Mouse (Mus musculus) heart, embryonic 13.5 days (tissue): ENCODE measurements around the gene Pipox. TPM values are rescaled to one million over a fixed set of nuclear protein-coding genes. Genes with fewer than 3 reads are reported as not detected.

ENCODE experiments used
- ATAC-seq: fragments of 200-750 bp; cut with Nextera tagmentation; 2 replicates; pipeline ENCODE4 v1.8.0; 2017; ENCODE audit warnings: moderate TSS enrichment; ENCODE audit not compliant: insufficient number of reproducible peaks, low FRiP score, low TSS enrichment; ENCODE audit errors: extremely low read depth
- H3K27ac ChIP-seq: fragments of 300-500 bp; sonication (generic); replicated peaks from 2 replicates; pipeline ENCODE4 v1.5.1; 2015; ENCODE audit warnings: moderate library complexity, mild to moderate bottlenecking, inconsistent platforms
- H3K27me3 ChIP-seq: fragments of 300-500 bp; sonication (generic); replicated peaks from 2 replicates; pipeline ENCODE4 v1.6.1; 2015; ENCODE audit warnings: mild to moderate bottlenecking, inconsistent platforms
- H3K36me3 ChIP-seq: fragments of 300-500 bp; sonication (generic); 2 replicates; pipeline ENCODE4 v1.6.1; 2015; ENCODE audit warnings: mild to moderate bottlenecking, inconsistent platforms
- H3K4me1 ChIP-seq: fragments of 300-500 bp; sonication (generic); 2 replicates; pipeline ENCODE4 v1.6.1; 2015; ENCODE audit warnings: inconsistent platforms
- H3K4me2 ChIP-seq: fragments of 300-500 bp; sonication (generic); 2 replicates; pipeline ENCODE4 v1.6.1; 2015; ENCODE audit warnings: inconsistent platforms, mild to moderate bottlenecking, moderate library complexity
- H3K4me3 ChIP-seq: fragments of 300-500 bp; sonication (generic); 2 replicates; pipeline ENCODE4 v1.5.1; 2015; ENCODE audit warnings: moderate library complexity, mild to moderate bottlenecking, inconsistent platforms
- H3K9ac ChIP-seq: fragments of 300-500 bp; sonication (generic); 2 replicates; pipeline ENCODE4 v1.6.1; 2015; ENCODE audit warnings: inconsistent platforms, mild to moderate bottlenecking, moderate library complexity
- H3K9me3 ChIP-seq: fragments of 300-500 bp; sonication (generic); 2 replicates; pipeline ENCODE4 v1.6.1; 2016; ENCODE audit warnings: inconsistent platforms
- WGBS: fragments of 180-500 bp; shearing (Covaris S2); methylation state at CpG from one replicate; pipeline ENCODE4 v1.1.7; 2015; ENCODE audit warnings: mixed read lengths; 5-methylcytosine and 5-hydroxymethylcytosine counted together
- polyA plus RNA-seq: library from polyadenylated mRNA; unstranded; fragments of >200 nt; fragmentation: Nextera tagmentation; extraction: Ambion mirVana; gene quantifications from 2 replicates; pipeline ENCODE4 v1.2.1, GENCODE M21; 2015

Gene Pipox
- polyA plus RNA-seq, 1 experiment from 2014 or later, result 4.9 TPM

DNA sequence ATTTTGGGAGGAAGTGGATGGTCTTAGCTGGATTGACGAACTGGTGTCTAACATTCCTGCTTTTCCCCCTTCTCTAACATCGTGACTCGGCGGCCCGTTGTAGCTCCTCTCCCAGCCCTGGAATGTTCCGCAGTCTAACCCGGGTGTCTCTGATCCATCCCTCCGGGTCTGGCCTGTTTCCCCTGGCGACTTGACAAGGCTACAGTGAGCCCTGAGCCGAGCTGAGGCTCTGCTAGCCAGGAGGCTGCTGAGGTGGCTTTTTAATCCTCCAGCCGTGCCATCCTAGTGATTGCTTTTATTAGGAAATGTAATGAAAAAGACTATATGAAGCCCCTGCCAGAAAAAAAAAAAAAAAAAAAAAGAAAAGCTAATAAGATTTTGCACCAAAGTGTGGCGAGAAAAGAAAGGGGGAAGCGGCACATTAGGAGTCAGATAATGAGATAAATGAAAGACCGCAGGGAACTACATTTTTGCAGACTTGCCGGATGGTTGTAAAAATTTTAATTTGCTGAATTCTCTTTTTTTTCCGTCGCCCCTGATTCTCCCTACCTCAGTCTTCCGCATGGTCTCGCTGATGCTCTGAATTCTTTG lies 12.3 kb upstream of the Pipox start:
- Histone ChIP-seq H3K27ac (no peak overlapping the region), H3K4me2 (peak overlapping the region; percentile 38; the same call in 1 of the 2 replicates), H3K9ac (no peak overlapping the region), H3K36me3 (no peaks in the 10 kb centered on the region), H3K4me3 (no peak overlapping the region), H3K4me1 (peaks cover 17% of the 10 kb centered on the region), H3K27me3 (peaks cover 56% of the 10 kb centered on the region), H3K9me3 (no peaks in the 10 kb centered on the region)
- ATAC-seq, result no peak
- 24% methylated on average over 19 of the region's 19 CpGs for WGBS

DNA sequence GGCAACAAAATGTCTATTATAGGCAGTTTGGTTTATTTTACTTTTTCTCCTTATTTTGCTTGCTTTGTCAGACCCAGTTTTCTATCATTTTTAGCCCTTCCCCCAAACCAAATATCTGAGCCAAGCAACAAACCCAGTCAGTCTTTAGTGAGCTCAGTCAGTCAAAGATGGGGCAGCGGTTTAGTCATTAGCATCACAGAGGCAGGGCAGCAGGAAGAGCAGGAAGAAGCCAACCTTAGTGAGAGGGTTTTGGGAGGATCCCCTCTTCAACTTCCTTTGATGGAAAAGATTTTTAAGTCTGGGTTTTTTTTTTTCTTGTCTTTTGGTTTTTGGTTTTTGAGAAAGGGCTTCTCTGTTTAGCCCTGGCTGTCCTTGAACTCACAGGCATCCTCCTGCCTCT lies 10.8 kb upstream of the Pipox start:
- Histone ChIP-seq H3K9ac (no peak overlapping the region), H3K9me3 (no peaks in the 10 kb centered on the region), H3K27ac (no peak overlapping the region), H3K4me1 (peaks cover 17% of the 10 kb centered on the region), H3K36me3 (no peaks in the 10 kb centered on the region), H3K4me3 (no peak overlapping the region), H3K27me3 (peaks cover 42% of the 10 kb centered on the region), H3K4me2 (no peak overlapping the region)
- ATAC-seq, result no peak
- WGBS, result 75% methylated on average over 1 of the region's 1 CpGs

DNA sequence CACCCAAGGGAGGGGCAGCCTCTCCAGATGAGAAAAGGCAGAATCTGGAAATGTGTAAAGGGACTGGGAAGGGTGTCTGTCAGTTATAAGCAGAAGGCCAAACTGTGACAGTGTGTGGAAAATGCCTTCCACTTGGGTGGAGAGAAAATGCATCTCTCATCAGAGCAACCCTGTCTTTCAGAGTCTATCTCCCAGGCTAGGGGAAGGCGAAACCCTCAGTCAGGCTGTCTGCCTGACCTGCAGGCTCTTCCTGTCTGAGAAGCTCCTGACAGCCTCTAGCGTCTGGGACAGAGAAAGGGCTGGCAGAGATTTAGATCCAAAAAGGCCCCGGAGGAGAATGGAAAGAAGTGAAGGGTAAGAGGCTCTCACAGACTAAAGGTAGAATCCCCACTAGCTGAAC lies 9.9 kb upstream of the Pipox start:
- H3K27ac ChIP-seq, result no peak overlapping the region
- peaks cover 17% of the 10 kb centered on the region for H3K4me1 ChIP-seq

GRCm38 (mm10) chr11:77901775-77902355 lies 8.0 kb upstream of the Pipox start:
- no peaks in the 10 kb centered on the region for H3K9me3 ChIP-seq
- no peak overlapping the region for H3K9ac ChIP-seq
- H3K4me3 ChIP-seq, result no peak overlapping the region
- ATAC-seq, result no peak
- 51% methylated on average over 8 of the region's 8 CpGs for WGBS
- no peak overlapping the region for H3K4me2 ChIP-seq
- H3K27me3 ChIP-seq, result peaks cover 46% of the 10 kb centered on the region
- H3K4me1 ChIP-seq, result peaks cover 20% of the 10 kb centered on the region
- H3K27ac ChIP-seq, result no peak overlapping the region
- no peaks in the 10 kb centered on the region for H3K36me3 ChIP-seq

More for the DNA sequence above, 9.9 kb upstream of the Pipox start:
- 17% methylated on average over 3 of the region's 3 CpGs for WGBS
- no peak overlapping the region for H3K9ac ChIP-seq
- H3K4me2 ChIP-seq, result no peak overlapping the region
- H3K36me3 ChIP-seq, result no peaks in the 10 kb centered on the region
- H3K4me3 ChIP-seq, result no peak overlapping the region
- peaks cover 39% of the 10 kb centered on the region for H3K27me3 ChIP-seq
- H3K9me3 ChIP-seq, result no peaks in the 10 kb centered on the region
- no peak for ATAC-seq

DNA sequence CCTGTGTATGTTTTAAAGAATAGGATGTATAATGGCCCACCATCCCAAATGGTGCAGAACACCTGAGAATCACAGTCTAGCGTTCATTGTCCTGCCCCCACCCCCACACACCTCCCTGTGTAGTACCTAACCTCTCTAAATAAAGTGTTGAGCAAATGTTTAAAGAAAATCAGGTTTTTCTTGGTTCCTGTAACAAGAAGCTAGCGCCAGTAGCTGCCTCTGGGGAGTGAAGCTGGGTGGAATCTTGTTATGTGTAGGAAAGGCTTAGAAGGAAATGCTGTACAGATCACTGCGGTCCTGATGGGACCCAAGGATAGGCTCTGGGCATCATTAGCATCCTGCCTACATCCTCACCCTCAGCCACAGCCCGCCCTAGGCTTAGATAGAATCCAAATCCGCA lies 7.5 kb upstream of the Pipox start:
- 61% methylated on average over 5 of the region's 5 CpGs for WGBS
- H3K4me1 ChIP-seq, result peaks cover 22% of the 10 kb centered on the region
- H3K4me2 ChIP-seq, result no peak overlapping the region
- ATAC-seq, result no peak
- no peaks in the 10 kb centered on the region for H3K36me3 ChIP-seq
- no peak overlapping the region for H3K27ac ChIP-seq
- H3K9ac ChIP-seq, result no peak overlapping the region
- H3K27me3 ChIP-seq, result peaks cover 42% of the 10 kb centered on the region
- no peaks in the 10 kb centered on the region for H3K9me3 ChIP-seq
- H3K4me3 ChIP-seq, result no peak overlapping the region

- Histone ChIP-seq H3K4me3 (no peak overlapping the region), H3K27me3 (peaks cover 44% of the 10 kb centered on the region), H3K4me1 (peaks cover 22% of the 10 kb centered on the region), H3K9ac (no peak overlapping the region), H3K36me3 (no peaks in the 10 kb centered on the region), H3K9me3 (no peaks in the 10 kb centered on the region), H3K4me2 (no peak overlapping the region), H3K27ac (no peak overlapping the region)
- WGBS, result 73% methylated on average over 4 of the region's 4 CpGs
- no peak for ATAC-seq
These were observed 6.8 kb upstream of the Pipox start for GRCm38 (mm10) chr11:77900696-77901095.

DNA sequence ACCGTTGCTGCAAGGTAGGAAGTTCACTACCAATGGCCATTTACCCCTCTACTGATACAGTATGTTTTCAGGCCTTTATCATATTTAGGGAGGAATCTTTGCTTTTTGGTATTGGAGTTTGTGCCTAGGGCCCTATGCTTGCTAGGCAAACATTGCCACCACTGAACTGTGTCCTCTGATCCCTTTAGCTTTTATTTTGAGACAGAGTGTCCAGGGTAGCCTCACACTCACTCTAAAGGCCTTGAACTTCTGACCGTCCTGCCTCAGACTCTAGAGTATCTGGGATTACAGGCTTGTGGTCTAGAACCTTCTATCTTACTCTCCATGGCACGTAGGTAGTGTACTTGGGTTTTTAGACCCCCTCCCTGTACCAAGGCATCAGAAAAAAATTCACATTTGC lies 6.3 kb upstream of the Pipox start:
- ATAC-seq, result no peak
- Histone ChIP-seq H3K9ac (no peak overlapping the region), H3K4me2 (no peak overlapping the region), H3K9me3 (no peaks in the 10 kb centered on the region), H3K27me3 (peaks cover 46% of the 10 kb centered on the region), H3K4me1 (peaks cover 22% of the 10 kb centered on the region), H3K27ac (no peak overlapping the region), H3K36me3 (no peaks in the 10 kb centered on the region), H3K4me3 (no peak overlapping the region)
- WGBS, result 79% methylated on average over 3 of the region's 3 CpGs

- peaks cover 42% of the 10 kb centered on the region for H3K4me1 ChIP-seq
- peak overlapping the region; percentile 51; the same call in 1 of the 2 replicates for H3K9ac ChIP-seq
- peak overlapping the region; percentile 26 for H3K4me3 ChIP-seq
- H3K36me3 ChIP-seq, result no peaks in the 10 kb centered on the region
- ATAC-seq, result no peak
- H3K4me2 ChIP-seq, result peak overlapping the region; percentile 61
- no peaks in the 10 kb centered on the region for H3K9me3 ChIP-seq
- 15% methylated on average over 23 of the region's 23 CpGs for WGBS
- H3K27me3 ChIP-seq, result peaks cover 40% of the 10 kb centered on the region
- H3K27ac ChIP-seq, result no peak overlapping the region
These were observed 3.2 kb upstream of the Pipox start for GRCm38 (mm10) chr11:77896820-77897805.

- peak overlapping the region; percentile 26 for H3K4me3 ChIP-seq
- peaks cover 36% of the 10 kb centered on the region for H3K27me3 ChIP-seq
- peaks cover 40% of the 10 kb centered on the region for H3K4me1 ChIP-seq
- H3K36me3 ChIP-seq, result no peaks in the 10 kb centered on the region
- no peak for ATAC-seq
- H3K27ac ChIP-seq, result no peak overlapping the region
- WGBS, result 61% methylated on average over 6 of the region's 6 CpGs
- no peaks in the 10 kb centered on the region for H3K9me3 ChIP-seq
- H3K9ac ChIP-seq, result peak overlapping the region; percentile 51; the same call in 1 of the 2 replicates
- H3K4me2 ChIP-seq, result peak overlapping the region; percentile 61
These were observed 2.6 kb upstream of the Pipox start for GRCm38 (mm10) chr11:77896480-77896819.

DNA sequence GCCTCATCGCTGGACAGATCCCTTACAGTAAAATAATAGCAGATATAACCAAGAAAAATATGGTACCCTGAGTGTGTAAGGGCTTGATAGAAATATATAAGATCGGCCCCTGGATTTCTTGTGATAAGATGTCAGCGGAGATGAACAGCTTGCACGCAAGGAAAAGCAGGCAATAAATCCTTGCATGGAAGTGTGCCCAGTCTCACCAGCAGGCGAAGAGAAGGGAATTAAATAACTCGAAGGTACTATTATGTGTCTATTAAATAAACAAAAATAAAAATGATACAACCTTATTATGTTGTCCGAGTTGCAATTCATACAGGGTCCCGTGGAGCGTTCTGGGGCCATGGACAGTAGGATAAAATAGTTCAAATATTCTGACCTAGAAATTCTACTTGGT lies 2.1 kb upstream of the Pipox start:
- Histone ChIP-seq H3K4me2 (no peak overlapping the region), H3K27ac (no peak overlapping the region), H3K4me1 (peaks cover 40% of the 10 kb centered on the region), H3K9me3 (no peaks in the 10 kb centered on the region), H3K27me3 (peaks cover 33% of the 10 kb centered on the region), H3K4me3 (no peak overlapping the region), H3K36me3 (no peaks in the 10 kb centered on the region), H3K9ac (no peak overlapping the region)
- no peak for ATAC-seq
- 80% methylated on average over 9 of the region's 9 CpGs for WGBS

GRCm38 (mm10) chr11:77894967-77895366 lies 1.1 kb upstream of the Pipox start:
- H3K27ac ChIP-seq, result no peak overlapping the region
- no peak for ATAC-seq
- H3K27me3 ChIP-seq, result peaks cover 33% of the 10 kb centered on the region
- H3K4me3 ChIP-seq, result no peak overlapping the region
- peaks cover 40% of the 10 kb centered on the region for H3K4me1 ChIP-seq
- H3K9ac ChIP-seq, result no peak overlapping the region
- no peaks in the 10 kb centered on the region for H3K9me3 ChIP-seq
- H3K36me3 ChIP-seq, result no peaks in the 10 kb centered on the region
- WGBS, result 83% methylated on average over 2 of the region's 2 CpGs
- no peak overlapping the region for H3K4me2 ChIP-seq
